Mouse (Mus musculus): ENCODE measurements at regions not wholly inside any gene's neighbourhood (a gene's known extent, or its start where the extent isn't known, plus 50 kb on each side); places are given as distances from the start of the nearest gene placed in this dataset.
"Not testable (repeated sequence)": the region's sequence is repeated elsewhere in the genome, so short reads cannot be mapped to it uniquely, and the experiment has no call there.

- Histone ChIP-seq H3K27ac (no peak overlapping the region), H3K27me3 (no peaks in the 10 kb centered on the region), H3K9me3 (replicated peaks) (no peaks in the 10 kb centered on the region), H3K36me3 (no peaks in the 10 kb centered on the region), H3K4me2 (no peak overlapping the region), H3K9ac (no peak overlapping the region), H3K4me3 (replicated peaks) (no peak overlapping the region), H3K4me1 (no peaks in the 10 kb centered on the region)
- no peak for ATAC-seq (replicated peaks; ENCODE audit: low FRiP score)
- WGBS: 78% methylated on average over 5 of the region's 5 CpGs
Measured at GRCm38 (mm10) chr9:11126833-11127232, 222.3 kb upstream of the Cntn5 start.

GRCm38 (mm10) chr9:11119153-11119552 lies 214.6 kb upstream of the Cntn5 start:
- no peaks in the 10 kb centered on the region for H3K9me3 ChIP-seq (replicated peaks)
- no peak overlapping the region for H3K4me2 ChIP-seq
- H3K27me3 ChIP-seq: no peaks in the 10 kb centered on the region
- no peak for ATAC-seq (replicated peaks; ENCODE audit: low FRiP score)
- H3K36me3 ChIP-seq: no peaks in the 10 kb centered on the region
- H3K9ac ChIP-seq: no peak overlapping the region
- H3K4me3 ChIP-seq (replicated peaks): no peak overlapping the region
- no peaks in the 10 kb centered on the region for H3K4me1 ChIP-seq
- no peak overlapping the region for H3K27ac ChIP-seq

GRCm38 (mm10) chr9:11107828-11108227 lies 203.3 kb upstream of the Cntn5 start:
- 79% methylated on average over 3 of the region's 3 CpGs for WGBS
- H3K9ac ChIP-seq; H3K4me1 ChIP-seq; H3K27me3 ChIP-seq; H3K4me2 ChIP-seq; H3K9me3 ChIP-seq (replicated peaks); H3K36me3 ChIP-seq; H3K27ac ChIP-seq; ATAC-seq (replicated peaks; ENCODE audit: low FRiP score); H3K4me3 ChIP-seq (replicated peaks): not testable (repeated sequence)

- not testable (repeated sequence) for H3K27ac ChIP-seq; H3K36me3 ChIP-seq; H3K4me2 ChIP-seq; ATAC-seq (replicated peaks; ENCODE audit: low FRiP score); H3K4me1 ChIP-seq; H3K9ac ChIP-seq; H3K27me3 ChIP-seq; H3K4me3 ChIP-seq (replicated peaks); H3K9me3 ChIP-seq (replicated peaks)
- WGBS: 91% methylated on average over 1 of the region's 1 CpGs
Measured at GRCm38 (mm10) chr9:11107212-11107611, 202.6 kb upstream of the Cntn5 start.

- H3K27ac ChIP-seq: no peak overlapping the region
- H3K27me3 ChIP-seq: no peaks in the 10 kb centered on the region
- H3K4me1 ChIP-seq: no peaks in the 10 kb centered on the region
- H3K9me3 ChIP-seq (replicated peaks): no peaks in the 10 kb centered on the region
- no peak for ATAC-seq (replicated peaks; ENCODE audit: low FRiP score)
- H3K4me3 ChIP-seq (replicated peaks): no peak overlapping the region
- no peaks in the 10 kb centered on the region for H3K36me3 ChIP-seq
- no peak overlapping the region for H3K4me2 ChIP-seq
- WGBS: 93% methylated on average over 2 of the region's 2 CpGs
- no peak overlapping the region for H3K9ac ChIP-seq
Measured at GRCm38 (mm10) chr9:11106268-11106667, 201.7 kb upstream of the Cntn5 start.

GRCm38 (mm10) chr9:11103448-11103847 lies 198.9 kb upstream of the Cntn5 start:
- H3K9me3 ChIP-seq (replicated peaks): no peaks in the 10 kb centered on the region
- ATAC-seq (replicated peaks; ENCODE audit: low FRiP score): no peak
- H3K36me3 ChIP-seq: no peaks in the 10 kb centered on the region
- no peak overlapping the region for H3K4me3 ChIP-seq (replicated peaks)
- H3K9ac ChIP-seq: no peak overlapping the region
- 79% methylated on average over 4 of the region's 4 CpGs for WGBS
- H3K27me3 ChIP-seq: no peaks in the 10 kb centered on the region
- no peaks in the 10 kb centered on the region for H3K4me1 ChIP-seq
- H3K4me2 ChIP-seq: no peak overlapping the region
- no peak overlapping the region for H3K27ac ChIP-seq

- no peaks in the 10 kb centered on the region for H3K27me3 ChIP-seq
- 90% methylated on average over 1 of the region's 1 CpGs for WGBS
- no peak overlapping the region for H3K9ac ChIP-seq
- ATAC-seq (replicated peaks; ENCODE audit: low FRiP score): no peak
- no peaks in the 10 kb centered on the region for H3K9me3 ChIP-seq (replicated peaks)
- no peak overlapping the region for H3K27ac ChIP-seq
- no peak overlapping the region for H3K4me2 ChIP-seq
- H3K4me1 ChIP-seq: no peaks in the 10 kb centered on the region
- no peaks in the 10 kb centered on the region for H3K36me3 ChIP-seq
- H3K4me3 ChIP-seq (replicated peaks): no peak overlapping the region
Measured at GRCm38 (mm10) chr9:11092874-11093273, 188.3 kb upstream of the Cntn5 start.

- not testable (repeated sequence) for H3K4me2 ChIP-seq; H3K27me3 ChIP-seq; H3K27ac ChIP-seq; H3K4me3 ChIP-seq (replicated peaks); H3K9me3 ChIP-seq (replicated peaks); H3K9ac ChIP-seq; ATAC-seq (replicated peaks; ENCODE audit: low FRiP score); H3K36me3 ChIP-seq; H3K4me1 ChIP-seq
- WGBS: 67% methylated on average over 2 of the region's 2 CpGs
Measured at GRCm38 (mm10) chr9:11067125-11067524, 162.6 kb upstream of the Cntn5 start.

GRCm38 (mm10) chr9:11062856-11063255 lies 158.3 kb upstream of the Cntn5 start:
- H3K4me1 ChIP-seq: no peaks in the 10 kb centered on the region
- H3K36me3 ChIP-seq: no peaks in the 10 kb centered on the region
- WGBS: 90% methylated on average over 1 of the region's 1 CpGs
- no peak overlapping the region for H3K4me2 ChIP-seq
- H3K27me3 ChIP-seq: no peaks in the 10 kb centered on the region
- H3K27ac ChIP-seq: no peak overlapping the region
- no peak for ATAC-seq (replicated peaks; ENCODE audit: low FRiP score)
- H3K9ac ChIP-seq: no peak overlapping the region
- no peaks in the 10 kb centered on the region for H3K9me3 ChIP-seq (replicated peaks)
- H3K4me3 ChIP-seq (replicated peaks): no peak overlapping the region
